Mouse (Mus musculus) embryonic facial prominence, embryonic 12.5 days (tissue): ENCODE measurements around the gene Gprin3. TPM values are rescaled to one million over a fixed set of nuclear protein-coding genes. Genes with fewer than 3 reads are reported as not detected.
"Not testable (repeated sequence)": the region's sequence is repeated elsewhere in the genome, so short reads cannot be mapped to it uniquely, and the experiment has no call there.

ENCODE experiments used
- ATAC-seq: fragments of 200-750 bp; cut with Nextera tagmentation; 2 replicates; pipeline ENCODE4 v1.8.0; 2017; ENCODE audit not compliant: insufficient number of reproducible peaks, insufficient read depth, low FRiP score, low TSS enrichment
- H3K27ac ChIP-seq: fragments of 300-500 bp; sonication (generic); 2 replicates; pipeline ENCODE4 v1.5.1; 2016; ENCODE audit warnings: mild to moderate bottlenecking
- H3K27me3 ChIP-seq: fragments of 300-500 bp; sonication (generic); 2 replicates; pipeline ENCODE4 v1.6.1; 2016; ENCODE audit warnings: mild to moderate bottlenecking, moderate library complexity
- H3K36me3 ChIP-seq: fragments of 300-500 bp; sonication (generic); 2 replicates; pipeline ENCODE4 v1.6.1; 2016; ENCODE audit warnings: mild to moderate bottlenecking
- H3K4me1 ChIP-seq: fragments of 300-500 bp; sonication (generic); 2 replicates; pipeline ENCODE4 v1.6.1; 2016
- H3K4me2 ChIP-seq: fragments of 300-500 bp; sonication (generic); replicated peaks from 2 replicates; pipeline ENCODE4 v1.6.1; 2016; ENCODE audit warnings: mild to moderate bottlenecking, moderate library complexity
- H3K4me3 ChIP-seq: fragments of 300-500 bp; sonication (generic); 2 replicates; pipeline ENCODE4 v1.5.1; 2016; ENCODE audit warnings: mild to moderate bottlenecking
- H3K9ac ChIP-seq: fragments of 300-500 bp; sonication (generic); 2 replicates; pipeline ENCODE4 v1.6.1; 2016; ENCODE audit warnings: mild to moderate bottlenecking, moderate library complexity
- H3K9me3 ChIP-seq: fragments of 300-500 bp; sonication (generic); 2 replicates; pipeline ENCODE4 v1.6.1; 2016; ENCODE audit warnings: mild to moderate bottlenecking, moderate library complexity
- WGBS: fragments of 180-500 bp; shearing (Covaris S2); methylation state at CpG from one replicate; pipeline ENCODE4 v1.1.7; 2016; 5-methylcytosine and 5-hydroxymethylcytosine counted together
- polyA plus RNA-seq: library from polyadenylated mRNA; unstranded; fragments of >200 nt; fragmentation: Nextera tagmentation; extraction: Ambion mirVana; gene quantifications from 2 replicates; pipeline ENCODE4 v1.2.1, GENCODE M21; 2016

The Gprin3 gene
- polyA plus RNA-seq, 1 experiment from 2014 or later = 1.3 TPM

- Histone ChIP-seq H3K27ac (no peak overlapping the region), H3K4me1 (no peaks in the 10 kb centered on the region), H3K9ac (no peak overlapping the region), H3K4me3 (no peak overlapping the region), H3K4me2 (no peak overlapping the region), H3K36me3 (no peaks in the 10 kb centered on the region), H3K9me3 (no peaks in the 10 kb centered on the region), H3K27me3 (no peaks in the 10 kb centered on the region)
- ATAC-seq = no peak
- WGBS = 70% methylated on average over 1 of the region's 1 CpGs
Measured at GRCm38 (mm10) chr6:59328297-59328696, 97.8 kb downstream of the Gprin3 start.

- ATAC-seq = no peak
Measured at GRCm38 (mm10) chr6:59315868-59316267, 110.2 kb downstream of the Gprin3 start.

GRCm38 (mm10) chr6:59315090-59315489, 111.0 kb downstream of the Gprin3 start:
- Histone ChIP-seq H3K27ac (no peak overlapping the region), H3K36me3 (no peaks in the 10 kb centered on the region), H3K4me3 (no peak overlapping the region), H3K4me2 (no peak overlapping the region), H3K9ac (no peak overlapping the region), H3K9me3 (no peaks in the 10 kb centered on the region), H3K27me3 (no peaks in the 10 kb centered on the region), H3K4me1 (no peaks in the 10 kb centered on the region)
- ATAC-seq = no peak

More at GRCm38 (mm10) chr6:59315868-59316267, 110.2 kb downstream of the Gprin3 start:
- H3K27me3 ChIP-seq = no peaks in the 10 kb centered on the region
- no peak overlapping the region for H3K4me2 ChIP-seq
- no peak overlapping the region for H3K27ac ChIP-seq
- H3K4me3 ChIP-seq = no peak overlapping the region
- no peaks in the 10 kb centered on the region for H3K9me3 ChIP-seq
- H3K36me3 ChIP-seq = no peaks in the 10 kb centered on the region
- no peaks in the 10 kb centered on the region for H3K4me1 ChIP-seq
- no peak overlapping the region for H3K9ac ChIP-seq

GRCm38 (mm10) chr6:59313162-59313561, 112.9 kb downstream of the Gprin3 start:
- no peak overlapping the region for H3K27ac ChIP-seq
- H3K4me1 ChIP-seq = no peaks in the 10 kb centered on the region
- H3K36me3 ChIP-seq = no peaks in the 10 kb centered on the region
- no peaks in the 10 kb centered on the region for H3K9me3 ChIP-seq
- no peaks in the 10 kb centered on the region for H3K27me3 ChIP-seq
- no peak overlapping the region for H3K4me2 ChIP-seq
- H3K4me3 ChIP-seq = no peak overlapping the region
- ATAC-seq = no peak
- H3K9ac ChIP-seq = no peak overlapping the region
- WGBS = 65% methylated on average over 2 of the region's 2 CpGs

GRCm38 (mm10) chr6:59311241-59311640, 114.9 kb downstream of the Gprin3 start:
- ATAC-seq = no peak
- Histone ChIP-seq H3K4me2 (no peak overlapping the region), H3K4me1 (no peaks in the 10 kb centered on the region), H3K27ac (no peak overlapping the region), H3K36me3 (no peaks in the 10 kb centered on the region), H3K27me3 (no peaks in the 10 kb centered on the region), H3K9me3 (no peaks in the 10 kb centered on the region), H3K4me3 (no peak overlapping the region), H3K9ac (no peak overlapping the region)
- WGBS = 93% methylated on average over 2 of the region's 2 CpGs

GRCm38 (mm10) chr6:59304235-59304942, 121.7 kb downstream of the Gprin3 start:
- not testable (repeated sequence) for H3K4me3 ChIP-seq, H3K27ac ChIP-seq, H3K4me1 ChIP-seq, H3K36me3 ChIP-seq, ATAC-seq, H3K27me3 ChIP-seq, H3K9ac ChIP-seq, H3K9me3 ChIP-seq, H3K4me2 ChIP-seq
- WGBS = 76% methylated on average over 2 of the region's 2 CpGs

- ATAC-seq = no peak
- 78% methylated on average over 1 of the region's 1 CpGs for WGBS
- Histone ChIP-seq H3K4me1 (no peaks in the 10 kb centered on the region), H3K36me3 (no peaks in the 10 kb centered on the region), H3K4me2 (no peak overlapping the region), H3K27me3 (no peaks in the 10 kb centered on the region), H3K4me3 (no peak overlapping the region), H3K9ac (no peak overlapping the region), H3K27ac (no peak overlapping the region), H3K9me3 (no peaks in the 10 kb centered on the region)
Measured at GRCm38 (mm10) chr6:59303031-59303430, 123.1 kb downstream of the Gprin3 start.

Other genes with a start within 250 kb of the Gprin3 start
- gene Tigd2, start 217.4 kb downstream of the Gprin3 start, polyA plus RNA-seq = 12.5 and 12.9 TPM in 2 replicates